5 mouse cellular contexts compared by ENCODE assay signal in the genomic region with DNA sequence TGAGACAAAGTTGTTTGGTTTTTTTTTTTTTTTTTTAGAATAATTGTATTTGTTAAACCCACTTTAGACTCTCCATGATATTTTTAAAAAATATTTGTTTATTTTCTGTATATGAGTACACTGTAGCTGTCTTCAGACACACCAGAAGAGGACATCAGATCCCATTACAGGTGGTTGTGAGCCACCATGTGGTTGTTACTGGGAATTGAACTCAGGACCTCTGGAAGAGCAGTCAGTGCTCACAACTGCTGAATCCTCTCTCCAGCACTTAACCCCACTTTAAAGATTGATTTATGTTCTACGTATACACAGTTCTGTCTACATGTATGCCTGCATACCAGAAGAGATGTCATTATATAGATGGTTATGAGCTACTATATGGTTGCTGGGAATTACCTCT. TPM values are rescaled to one million over a fixed set of nuclear protein-coding genes. Genes with fewer than 3 reads are reported as not detected.
"Had no signal": no experiment of that assay in that cellular context is flagged by ENCODE, and none has a peak within 500 bp of the region (broad histone marks: within the 10 kb centered on the region; RNA-seq: fewer than 3 reads in every experiment).

No protein-coding gene starts in this region.

RNA-seq across cellular contexts. Expression of a gene that starts 44.1 kb away (rescaled TPM):
- total RNA-seq: megakaryocyte, adult 5-6 weeks had no signal
- polyA plus RNA-seq: kidney, adult 2 months; kidney, embryonic 14.5 days; macrophage; midbrain, embryonic 12.5 days had no signal
